Mouse (Mus musculus): ENCODE data around the gene Il2rb. TPM values are rescaled to one million over a fixed set of nuclear protein-coding genes. Genes with fewer than 3 reads are reported as not detected.
A peak's percentile ranks its signal among the peaks of the same experiment; 100 is the strongest.

Il2rb gene
- polyA plus RNA-seq, 1 experiment: 63.5 TPM

DNA sequence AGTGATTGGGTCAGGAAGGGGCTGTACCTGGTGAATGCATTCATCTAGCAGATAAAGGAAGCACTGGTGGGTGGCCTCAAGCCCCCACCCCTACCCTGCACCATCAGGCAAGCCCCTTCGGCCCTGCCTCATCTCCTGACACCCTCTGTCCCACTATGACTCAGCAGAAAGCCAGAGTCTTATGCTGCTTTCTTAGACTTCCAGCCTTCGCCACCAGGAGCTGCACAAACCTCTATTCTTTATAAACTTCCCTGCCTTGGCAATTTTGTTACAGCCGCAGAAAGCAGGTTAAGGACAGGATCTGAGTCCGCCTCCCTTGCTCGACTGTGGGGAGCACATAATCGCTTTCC is 44.7 kb downstream of the Il2rb start:
- WGBS: 75% methylated on average over 6 of the region's 6 CpGs

GRCm38 (mm10) chr15:78449694-78450418 is 45.2 kb downstream of the Il2rb start:
- no peaks in the 10 kb centered on the region for H3K36me3 ChIP-seq (ENCODE audit: control insufficient read depth, insufficient read depth, low read length)
- no peak overlapping the region for H3K4me3 ChIP-seq (ENCODE audit: extremely low read depth, insufficient read depth, insufficient read length)
- no peaks in the 10 kb centered on the region for H3K27me3 ChIP-seq (ENCODE audit: control insufficient read depth, insufficient read depth, low read length)
- WGBS: 13% methylated on average over 7 of the region's 7 CpGs
- peak; percentile 27 to 60 for DNase-seq (ENCODE audit: low read depth in 1 of 2, low spot score in 2 of 2)
- TF ChIP-seq CTCF (IDR thresholded peaks at IDR 0.05; ENCODE audit: extremely low read depth, insufficient read depth, insufficient read length, insufficient replicate concordance): no peak
- TF ChIP-seq POLR2A (IDR thresholded peaks at IDR 0.05; ENCODE audit: low read depth, low read length): no peak
- H3K27ac ChIP-seq (ENCODE audit: insufficient read depth, low read length): peak overlapping the region; percentile 9; the same call in 1 of the 2 replicates
- no peaks in the 10 kb centered on the region; the same call in 1 of the 2 replicates for H3K4me1 ChIP-seq (ENCODE audit: control insufficient read depth, insufficient read depth, insufficient read length)

More for the DNA sequence above, 44.7 kb downstream of the Il2rb start:
- no peaks in the 10 kb centered on the region; the same call in 1 of the 2 replicates for H3K4me1 ChIP-seq (ENCODE audit: control insufficient read depth, insufficient read depth, insufficient read length)
- H3K36me3 ChIP-seq (ENCODE audit: control insufficient read depth, insufficient read depth, low read length): no peaks in the 10 kb centered on the region
- no peak overlapping the region for H3K27ac ChIP-seq (ENCODE audit: insufficient read depth, low read length)
- no peak for DNase-seq (ENCODE audit: low read depth in 1 of 2, low spot score in 2 of 2)
- no peaks in the 10 kb centered on the region for H3K27me3 ChIP-seq (ENCODE audit: control insufficient read depth, insufficient read depth, low read length)
- TF ChIP-seq CTCF (IDR thresholded peaks at IDR 0.05; ENCODE audit: extremely low read depth, insufficient read depth, insufficient read length, insufficient replicate concordance) (no peak), POLR2A (IDR thresholded peaks at IDR 0.05; ENCODE audit: low read depth, low read length) (no peak)
- H3K4me3 ChIP-seq (ENCODE audit: extremely low read depth, insufficient read depth, insufficient read length): no peak overlapping the region

GRCm38 (mm10) chr15:78449131-78449530 is 45.9 kb downstream of the Il2rb start:
- Histone ChIP-seq H3K36me3 (ENCODE audit: control insufficient read depth, insufficient read depth, low read length) (no peaks in the 10 kb centered on the region), H3K4me1 (ENCODE audit: control insufficient read depth, insufficient read depth, insufficient read length) (no peaks in the 10 kb centered on the region; the same call in 1 of the 2 replicates), H3K27me3 (ENCODE audit: control insufficient read depth, insufficient read depth, low read length) (no peaks in the 10 kb centered on the region), H3K27ac (ENCODE audit: insufficient read depth, low read length) (peak overlapping the region; percentile 9; the same call in 1 of the 2 replicates), H3K4me3 (ENCODE audit: extremely low read depth, insufficient read depth, insufficient read length) (no peak overlapping the region)
- WGBS: 43% methylated on average over 6 of the region's 6 CpGs
- TF ChIP-seq CTCF (IDR thresholded peaks at IDR 0.05; ENCODE audit: extremely low read depth, insufficient read depth, insufficient read length, insufficient replicate concordance) (no peak), POLR2A (IDR thresholded peaks at IDR 0.05; ENCODE audit: low read depth, low read length) (no peak)
- DNase-seq (ENCODE audit: low read depth in 1 of 2, low spot score in 2 of 2): no peak

DNA sequence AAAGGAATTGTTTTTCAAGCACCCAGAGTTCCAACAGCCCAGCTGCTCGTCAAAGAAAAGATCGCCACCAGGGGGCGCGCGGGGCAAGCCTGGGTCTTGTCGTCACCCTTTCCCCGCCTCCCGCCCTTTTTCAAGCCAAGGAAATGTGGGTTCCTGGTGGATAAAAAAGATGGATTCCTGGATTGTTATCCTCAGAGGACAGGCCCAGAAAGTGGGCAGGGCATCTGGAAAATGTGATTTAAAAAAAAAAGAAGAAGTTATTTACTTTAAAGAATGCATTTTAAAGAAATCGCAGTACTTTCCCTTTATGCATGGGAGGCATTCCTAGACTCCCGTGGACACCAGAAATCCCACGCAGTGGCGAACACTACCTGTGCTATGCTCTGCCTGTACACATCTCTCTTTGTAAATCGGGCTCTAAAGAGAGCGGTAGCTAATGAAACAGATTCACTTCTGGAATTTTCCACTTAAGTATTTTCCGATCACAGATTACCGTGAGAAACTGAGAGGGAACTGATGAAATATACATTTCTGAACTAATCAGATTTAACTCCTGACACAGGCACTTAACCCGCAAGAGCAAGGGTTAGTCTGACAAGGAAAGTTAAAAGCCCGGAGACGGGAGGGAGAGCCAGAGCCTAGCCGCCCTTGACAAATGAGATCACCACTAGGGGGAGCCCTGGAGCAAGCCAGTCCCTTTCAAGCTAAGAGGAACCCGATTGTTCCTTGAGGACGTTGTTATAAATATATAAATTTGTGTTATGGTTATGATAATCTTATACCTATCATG is 47.1 kb downstream of the Il2rb start:
- peak overlapping the region; percentile 46; the same call in 1 of the 2 replicates for H3K4me3 ChIP-seq (ENCODE audit: extremely low read depth, insufficient read depth, insufficient read length)
- DNase-seq (ENCODE audit: low read depth in 1 of 2, low spot score in 2 of 2): peak; percentile 64 to 87
- WGBS: under 1% methylated on average over 22 of the region's 22 CpGs
- no peaks in the 10 kb centered on the region for H3K27me3 ChIP-seq (ENCODE audit: control insufficient read depth, insufficient read depth, low read length)
- H3K4me1 ChIP-seq (ENCODE audit: control insufficient read depth, insufficient read depth, insufficient read length): no peaks in the 10 kb centered on the region; the same call in 1 of the 2 replicates
- H3K36me3 ChIP-seq (ENCODE audit: control insufficient read depth, insufficient read depth, low read length): no peaks in the 10 kb centered on the region
- TF ChIP-seq CTCF (IDR thresholded peaks at IDR 0.05; ENCODE audit: extremely low read depth, insufficient read depth, insufficient read length, insufficient replicate concordance) (peak; percentile 96), POLR2A (IDR thresholded peaks at IDR 0.05; ENCODE audit: low read depth, low read length) (no peak)
- peak overlapping the region; percentile 12; the same call in 1 of the 2 replicates for H3K27ac ChIP-seq (ENCODE audit: insufficient read depth, low read length)

DNA sequence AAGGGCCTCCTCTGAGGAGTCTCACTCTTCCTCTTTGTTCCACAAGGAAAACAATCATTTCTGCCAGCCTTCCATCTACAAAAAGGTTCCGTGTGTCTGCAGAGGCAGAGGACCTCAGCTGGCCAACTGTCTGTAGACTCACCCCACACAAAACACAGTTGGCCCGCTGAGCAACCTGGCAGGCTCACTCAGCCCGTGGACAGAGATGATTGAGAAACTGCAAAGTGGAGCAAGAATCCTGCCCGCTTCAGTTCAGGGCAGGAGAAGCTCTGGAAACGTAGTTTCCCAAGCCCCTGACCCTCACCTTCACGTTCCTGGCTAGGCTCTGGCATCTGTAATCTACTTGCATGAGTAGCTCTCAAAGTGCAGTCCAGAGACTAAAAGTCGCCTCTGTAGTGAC is 48.0 kb downstream of the Il2rb start:
- no peak overlapping the region for H3K27ac ChIP-seq (ENCODE audit: insufficient read depth, low read length)
- no peak for DNase-seq (ENCODE audit: low read depth in 1 of 2, low spot score in 2 of 2)
- WGBS: 63% methylated on average over 7 of the region's 7 CpGs
- H3K4me1 ChIP-seq (ENCODE audit: control insufficient read depth, insufficient read depth, insufficient read length): no peaks in the 10 kb centered on the region; the same call in 1 of the 2 replicates
- no peaks in the 10 kb centered on the region for H3K36me3 ChIP-seq (ENCODE audit: control insufficient read depth, insufficient read depth, low read length)
- TF ChIP-seq CTCF (IDR thresholded peaks at IDR 0.05; ENCODE audit: extremely low read depth, insufficient read depth, insufficient read length, insufficient replicate concordance): no peak
- no peak for TF ChIP-seq POLR2A (IDR thresholded peaks at IDR 0.05; ENCODE audit: low read depth, low read length)
- H3K4me3 ChIP-seq (ENCODE audit: extremely low read depth, insufficient read depth, insufficient read length): no peak overlapping the region
- no peaks in the 10 kb centered on the region for H3K27me3 ChIP-seq (ENCODE audit: control insufficient read depth, insufficient read depth, low read length)

DNA sequence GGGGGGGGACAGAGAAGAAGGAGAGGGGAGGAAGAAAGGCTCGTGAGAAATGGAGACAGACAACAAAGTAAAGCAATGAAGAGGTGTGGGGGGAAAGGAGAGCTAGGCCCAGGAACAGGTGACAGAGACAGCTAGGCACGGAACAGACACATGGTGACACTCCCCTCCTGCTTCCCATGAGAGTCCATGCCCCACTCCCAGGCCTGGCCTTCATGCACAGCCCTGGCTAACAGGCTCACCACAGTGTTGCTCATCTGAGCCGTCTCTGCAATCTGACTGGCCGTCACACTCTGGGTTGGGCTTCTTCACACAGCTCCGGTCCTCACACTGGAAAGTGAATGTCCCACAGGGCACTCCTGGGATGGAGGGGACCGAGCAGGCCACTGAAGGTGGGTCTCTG is 51.2 kb downstream of the Il2rb start:
- no peak for TF ChIP-seq POLR2A (IDR thresholded peaks at IDR 0.05; ENCODE audit: low read depth, low read length)
- TF ChIP-seq CTCF (IDR thresholded peaks at IDR 0.05; ENCODE audit: extremely low read depth, insufficient read depth, insufficient read length, insufficient replicate concordance): no peak
- no peak overlapping the region for H3K4me3 ChIP-seq (ENCODE audit: extremely low read depth, insufficient read depth, insufficient read length)
- 85% methylated on average over 6 of the region's 6 CpGs for WGBS
- no peak for DNase-seq (ENCODE audit: low read depth in 1 of 2, low spot score in 2 of 2)
- no peak overlapping the region for H3K27ac ChIP-seq (ENCODE audit: insufficient read depth, low read length)
- H3K4me1 ChIP-seq (ENCODE audit: control insufficient read depth, insufficient read depth, insufficient read length): no peaks in the 10 kb centered on the region; the same call in 1 of the 2 replicates
- no peaks in the 10 kb centered on the region for H3K27me3 ChIP-seq (ENCODE audit: control insufficient read depth, insufficient read depth, low read length)
- no peaks in the 10 kb centered on the region for H3K36me3 ChIP-seq (ENCODE audit: control insufficient read depth, insufficient read depth, low read length)
